Mouse (Mus musculus): ENCODE measurements around the gene Ephb3. TPM values are rescaled to one million over a fixed set of nuclear protein-coding genes. Genes with fewer than 3 reads are reported as not detected.

The Ephb3 gene
- total and polyA plus RNA-seq, 2 experiments from 2014 or later: 9.5 to 20.5 TPM

GRCm38 (mm10) chr16:21245387-21245786 lies 40.8 kb downstream of the Ephb3 start:
- no peak overlapping the region for H3K4me2 ChIP-seq (ENCODE audit: low read depth, low read length, poor library complexity, severe bottlenecking)
- TF ChIP-seq CTCF (IDR thresholded peaks at IDR 0.05): no peak
- no peak for ATAC-seq (ENCODE audit: low FRiP score)
- 13% methylated on average over 7 of the region's 7 CpGs for WGBS
- DNase-seq (ENCODE audit: low spot score): no peak
- H3K4me1 ChIP-seq (ENCODE audit: insufficient read depth, low read length): peaks cover 16% of the 10 kb centered on the region
- H3K27ac ChIP-seq (ENCODE audit: low read depth, low read length): no peak overlapping the region
- H3K36me3 ChIP-seq (ENCODE audit: insufficient read depth, low read length): no peaks in the 10 kb centered on the region
- H3K9me3 ChIP-seq (ENCODE audit: low read length): no peaks in the 10 kb centered on the region
- no peak overlapping the region for H3K4me3 ChIP-seq (ENCODE audit: low read depth, low read length)
- H3K9ac ChIP-seq (replicated peaks; ENCODE audit: low read length, poor library complexity, severe bottlenecking): no peak overlapping the region
- peaks cover 12% of the 10 kb centered on the region; the same call in 1 of the 2 replicates for H3K27me3 ChIP-seq (ENCODE audit: insufficient read depth, low read length)

GRCm38 (mm10) chr16:21245931-21246390 lies 41.4 kb downstream of the Ephb3 start:
- ATAC-seq (ENCODE audit: low FRiP score): peak; percentile 82
- Histone ChIP-seq H3K9me3 (ENCODE audit: low read length) (no peaks in the 10 kb centered on the region), H3K27ac (ENCODE audit: low read depth, low read length) (no peak overlapping the region), H3K4me3 (ENCODE audit: low read depth, low read length) (peak overlapping the region; percentile 44), H3K4me2 (ENCODE audit: low read depth, low read length, poor library complexity, severe bottlenecking) (peak overlapping the region; percentile 91), H3K27me3 (ENCODE audit: insufficient read depth, low read length) (peaks cover 12% of the 10 kb centered on the region; the same call in 1 of the 2 replicates), H3K36me3 (ENCODE audit: insufficient read depth, low read length) (no peaks in the 10 kb centered on the region), H3K4me1 (ENCODE audit: insufficient read depth, low read length) (peaks cover 16% of the 10 kb centered on the region), H3K9ac (replicated peaks; ENCODE audit: low read length, poor library complexity, severe bottlenecking) (peak overlapping the region; percentile 57)
- peak; percentile 89 for DNase-seq (ENCODE audit: low spot score)
- TF ChIP-seq CTCF (IDR thresholded peaks at IDR 0.05): peak; percentile 74
- under 1% methylated on average over 29 of the region's 29 CpGs for WGBS

- peaks cover 12% of the 10 kb centered on the region; the same call in 1 of the 2 replicates for H3K27me3 ChIP-seq (ENCODE audit: insufficient read depth, low read length)
- peaks cover 16% of the 10 kb centered on the region for H3K4me1 ChIP-seq (ENCODE audit: insufficient read depth, low read length)
- peak; percentile 28 for DNase-seq (ENCODE audit: low spot score)
- 1% methylated on average over 29 of the region's 33 CpGs for WGBS
- H3K36me3 ChIP-seq (ENCODE audit: insufficient read depth, low read length): no peaks in the 10 kb centered on the region
- H3K9ac ChIP-seq (replicated peaks; ENCODE audit: low read length, poor library complexity, severe bottlenecking): peak overlapping the region; percentile 57
- peak; percentile 54; the same call in 1 of the 2 replicates for ATAC-seq (ENCODE audit: low FRiP score)
- peak overlapping the region; percentile 44 for H3K4me3 ChIP-seq (ENCODE audit: low read depth, low read length)
- no peak overlapping the region for H3K27ac ChIP-seq (ENCODE audit: low read depth, low read length)
- peak overlapping the region; percentile 91 for H3K4me2 ChIP-seq (ENCODE audit: low read depth, low read length, poor library complexity, severe bottlenecking)
- no peak for TF ChIP-seq CTCF (IDR thresholded peaks at IDR 0.05)
- H3K9me3 ChIP-seq (ENCODE audit: low read length): no peaks in the 10 kb centered on the region
These were observed 42.0 kb downstream of the Ephb3 start for GRCm38 (mm10) chr16:21246391-21247036.

- WGBS: 9% methylated on average over 4 of the region's 4 CpGs
- DNase-seq (ENCODE audit: low spot score): no peak
- no peak for TF ChIP-seq CTCF (IDR thresholded peaks at IDR 0.05)
- Histone ChIP-seq H3K9ac (replicated peaks; ENCODE audit: low read length, poor library complexity, severe bottlenecking) (no peak overlapping the region), H3K4me1 (ENCODE audit: insufficient read depth, low read length) (peaks cover 16% of the 10 kb centered on the region), H3K4me3 (ENCODE audit: low read depth, low read length) (peak overlapping the region; percentile 44; the same call in 1 of the 2 replicates), H3K27ac (ENCODE audit: low read depth, low read length) (no peak overlapping the region), H3K36me3 (ENCODE audit: insufficient read depth, low read length) (no peaks in the 10 kb centered on the region), H3K4me2 (ENCODE audit: low read depth, low read length, poor library complexity, severe bottlenecking) (peak overlapping the region; percentile 91), H3K9me3 (ENCODE audit: low read length) (no peaks in the 10 kb centered on the region), H3K27me3 (ENCODE audit: insufficient read depth, low read length) (peaks cover 12% of the 10 kb centered on the region; the same call in 1 of the 2 replicates)
- ATAC-seq (ENCODE audit: low FRiP score): no peak
These were observed 42.5 kb downstream of the Ephb3 start for GRCm38 (mm10) chr16:21247037-21247432.

GRCm38 (mm10) chr16:21247871-21248712 lies 43.5 kb downstream of the Ephb3 start:
- Histone ChIP-seq H3K9ac (replicated peaks; ENCODE audit: low read length, poor library complexity, severe bottlenecking) (peak overlapping the region; percentile 19; the same call in 1 of the 2 replicates), H3K9me3 (ENCODE audit: low read length) (no peaks in the 10 kb centered on the region), H3K4me1 (ENCODE audit: insufficient read depth, low read length) (peaks cover 16% of the 10 kb centered on the region), H3K4me2 (ENCODE audit: low read depth, low read length, poor library complexity, severe bottlenecking) (peak overlapping the region; percentile 73), H3K4me3 (ENCODE audit: low read depth, low read length) (peak overlapping the region; percentile 38), H3K27me3 (ENCODE audit: insufficient read depth, low read length) (peaks cover 12% of the 10 kb centered on the region; the same call in 1 of the 2 replicates), H3K36me3 (ENCODE audit: insufficient read depth, low read length) (no peaks in the 10 kb centered on the region), H3K27ac (ENCODE audit: low read depth, low read length) (no peak overlapping the region)
- DNase-seq (ENCODE audit: low spot score): peak; percentile 83
- WGBS: 6% methylated on average over 38 of the region's 38 CpGs
- no peak for TF ChIP-seq CTCF (IDR thresholded peaks at IDR 0.05)
- ATAC-seq (ENCODE audit: low FRiP score): peak; percentile 24; the same call in 1 of the 2 replicates
